Mouse (Mus musculus) liver, embryonic 11.5 days (tissue): ENCODE data around the gene Wdr38. TPM values are rescaled to one million over a fixed set of nuclear protein-coding genes. Genes with fewer than 3 reads are reported as not detected.

ENCODE experiments used
- ATAC-seq: fragments of 200-750 bp; cut with Nextera tagmentation; replicated peaks from 2 replicates; pipeline ENCODE4 v1.8.0; 2017; ENCODE audit warnings: moderate number of reproducible peaks, mild to moderate bottlenecking, moderate TSS enrichment, moderate library complexity; ENCODE audit not compliant: low FRiP score
- DNase-seq: peaks from one replicate; pipeline ENCODE4 v3.0.0-alpha.2; 2017; ENCODE audit warnings: low spot score
- H3K27ac ChIP-seq: fragments of 300-500 bp; sonication (generic); 2 replicates; pipeline ENCODE4 v1.5.1; 2014; ENCODE audit warnings: mild to moderate bottlenecking, low read depth, low read length, control low read depth
- H3K27me3 ChIP-seq: fragments of 300-500 bp; sonication (generic); replicated peaks from 2 replicates; pipeline ENCODE4 v1.6.1; 2014; ENCODE audit warnings: low read length, mixed read lengths; ENCODE audit not compliant: control insufficient read depth, insufficient read depth
- H3K36me3 ChIP-seq: fragments of 300-500 bp; sonication (generic); 2 replicates; pipeline ENCODE4 v1.6.1; 2014; ENCODE audit warnings: mild to moderate bottlenecking, low read length, moderate library complexity, mixed read lengths; ENCODE audit not compliant: control insufficient read depth, insufficient read depth
- H3K4me1 ChIP-seq: fragments of 300-500 bp; sonication (generic); replicated peaks from 2 replicates; pipeline ENCODE4 v1.6.1; 2014; ENCODE audit warnings: low read length, mixed read lengths; ENCODE audit not compliant: control insufficient read depth, insufficient read depth
- H3K4me2 ChIP-seq: fragments of 300-500 bp; sonication (generic); 2 replicates; pipeline ENCODE4 v1.6.1; 2014; ENCODE audit warnings: mild to moderate bottlenecking, control low read depth, moderate library complexity
- H3K4me3 ChIP-seq: fragments of 300-500 bp; sonication (generic); 2 replicates; pipeline ENCODE4 v1.5.1; 2014; ENCODE audit warnings: low read depth, low read length, control low read depth
- H3K9ac ChIP-seq: fragments of 300-500 bp; sonication (generic); 2 replicates; pipeline ENCODE4 v1.6.1; 2014; ENCODE audit warnings: low read depth, low read length, control low read depth
- H3K9me3 ChIP-seq: fragments of 300-500 bp; sonication (generic); 2 replicates; pipeline ENCODE4 v1.6.1; 2016; ENCODE audit warnings: low read length, inconsistent platforms, mixed read lengths; ENCODE audit not compliant: control insufficient read depth
- WGBS: fragments of 180-500 bp; shearing (Covaris S2); extraction: QIAGEN DNeasy Blood & Tissue Kit; methylation state at CpG from one replicate; pipeline ENCODE4 v1.1.7; 2014; 5-methylcytosine and 5-hydroxymethylcytosine counted together
- polyA plus RNA-seq: library from polyadenylated mRNA; unstranded; fragments of >200 nt; fragmentation: Nextera tagmentation; extraction: Ambion mirVana; gene quantifications from 2 replicates; pipeline ENCODE4 v1.2.1, GENCODE M21; 2014

The Wdr38 gene
- polyA plus RNA-seq, 1 experiment from 2014 or later, result 1.4 TPM

GRCm38 (mm10) chr2:38987371-38987770 is 9.9 kb upstream of the Wdr38 start:
- Histone ChIP-seq H3K4me3 (no peak overlapping the region), H3K9ac (no peak overlapping the region), H3K27me3 (no peaks in the 10 kb centered on the region), H3K9me3 (peaks cover 9% of the 10 kb centered on the region), H3K36me3 (no peaks in the 10 kb centered on the region), H3K27ac (no peak overlapping the region), H3K4me1 (no peaks in the 10 kb centered on the region; the same call in 1 of the 2 replicates), H3K4me2 (no peak overlapping the region)
- ATAC-seq (no peak), DNase-seq (no peak)
- 76% methylated on average over 1 of the region's 1 CpGs for WGBS

- Histone ChIP-seq H3K27me3 (no peaks in the 10 kb centered on the region), H3K4me3 (no peak overlapping the region), H3K9ac (no peak overlapping the region), H3K4me2 (no peak overlapping the region), H3K9me3 (peaks cover 9% of the 10 kb centered on the region), H3K4me1 (no peaks in the 10 kb centered on the region; the same call in 1 of the 2 replicates), H3K27ac (no peak overlapping the region), H3K36me3 (no peaks in the 10 kb centered on the region)
- WGBS, result 81% methylated on average over 6 of the region's 6 CpGs
- DNase-seq (no peak), ATAC-seq (no peak)
Measured at GRCm38 (mm10) chr2:38987803-38988510, 9.3 kb upstream of the Wdr38 start.

DNA sequence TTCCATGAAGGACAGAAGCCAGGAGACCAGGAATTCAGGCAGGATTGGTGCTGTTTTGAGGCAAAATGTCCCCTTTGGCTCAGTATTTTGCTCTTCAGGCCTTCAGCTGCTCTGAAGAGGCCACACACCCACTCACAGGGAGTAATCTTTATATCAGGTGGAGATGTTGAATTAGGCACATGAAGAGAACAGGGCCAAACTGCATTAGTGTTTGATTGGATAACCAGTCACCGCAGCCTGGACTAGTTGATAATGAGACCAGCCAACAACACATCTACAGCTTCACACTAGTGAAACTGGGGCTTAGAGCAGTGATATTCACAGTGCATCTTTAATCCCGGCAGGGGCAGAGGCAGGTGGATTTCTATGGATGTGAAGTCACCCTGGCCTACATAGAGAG is 8.3 kb upstream of the Wdr38 start:
- H3K36me3 ChIP-seq, result no peaks in the 10 kb centered on the region
- no peaks in the 10 kb centered on the region; the same call in 1 of the 2 replicates for H3K4me1 ChIP-seq
- DNase-seq, result no peak
- H3K27ac ChIP-seq, result no peak overlapping the region
- no peak overlapping the region for H3K9ac ChIP-seq
- peak; percentile 86 for ATAC-seq
- H3K4me3 ChIP-seq, result no peak overlapping the region
- H3K27me3 ChIP-seq, result no peaks in the 10 kb centered on the region
- no peak overlapping the region for H3K4me2 ChIP-seq
- WGBS, result 70% methylated on average over 2 of the region's 2 CpGs
- peaks cover 4% of the 10 kb centered on the region for H3K9me3 ChIP-seq

GRCm38 (mm10) chr2:38992004-38992403 is 5.3 kb upstream of the Wdr38 start:
- 43% methylated on average over 4 of the region's 4 CpGs for WGBS
- Histone ChIP-seq H3K4me1 (no peaks in the 10 kb centered on the region; the same call in 1 of the 2 replicates), H3K36me3 (no peaks in the 10 kb centered on the region)

DNA sequence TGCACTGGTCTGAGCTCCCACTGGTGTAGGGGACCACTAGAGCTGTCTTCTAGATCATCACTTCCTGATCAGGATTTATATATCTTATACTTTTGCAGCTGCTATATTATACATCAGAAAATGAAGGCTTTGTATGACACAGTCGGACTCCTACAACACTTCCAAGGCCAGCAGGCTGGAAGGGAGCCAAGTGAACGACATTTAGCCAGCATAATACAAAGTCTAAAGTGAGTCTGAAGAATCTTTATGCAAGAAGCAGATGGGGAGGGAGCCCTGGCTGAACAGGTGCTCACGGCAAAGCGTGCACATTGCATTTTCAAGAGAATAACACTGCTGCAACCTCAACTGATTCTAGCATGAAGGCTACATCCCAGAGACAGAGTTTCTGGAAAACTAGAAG is 4.8 kb upstream of the Wdr38 start:
- no peak for DNase-seq
- no peak overlapping the region for H3K4me3 ChIP-seq
- no peak overlapping the region for H3K27ac ChIP-seq
- H3K27me3 ChIP-seq, result no peaks in the 10 kb centered on the region
- no peaks in the 10 kb centered on the region for H3K36me3 ChIP-seq
- no peak overlapping the region for H3K9ac ChIP-seq
- H3K4me1 ChIP-seq, result peaks cover 3% of the 10 kb centered on the region
- H3K4me2 ChIP-seq, result no peak overlapping the region
- H3K9me3 ChIP-seq, result no peaks in the 10 kb centered on the region
- ATAC-seq, result no peak
- 71% methylated on average over 4 of the region's 4 CpGs for WGBS

More at GRCm38 (mm10) chr2:38992004-38992403, 5.3 kb upstream of the Wdr38 start:
- ATAC-seq (no peak), DNase-seq (no peak)
- Histone ChIP-seq H3K9me3 (no peaks in the 10 kb centered on the region), H3K27ac (no peak overlapping the region), H3K9ac (no peak overlapping the region), H3K4me3 (no peak overlapping the region), H3K27me3 (no peaks in the 10 kb centered on the region), H3K4me2 (no peak overlapping the region)

DNA sequence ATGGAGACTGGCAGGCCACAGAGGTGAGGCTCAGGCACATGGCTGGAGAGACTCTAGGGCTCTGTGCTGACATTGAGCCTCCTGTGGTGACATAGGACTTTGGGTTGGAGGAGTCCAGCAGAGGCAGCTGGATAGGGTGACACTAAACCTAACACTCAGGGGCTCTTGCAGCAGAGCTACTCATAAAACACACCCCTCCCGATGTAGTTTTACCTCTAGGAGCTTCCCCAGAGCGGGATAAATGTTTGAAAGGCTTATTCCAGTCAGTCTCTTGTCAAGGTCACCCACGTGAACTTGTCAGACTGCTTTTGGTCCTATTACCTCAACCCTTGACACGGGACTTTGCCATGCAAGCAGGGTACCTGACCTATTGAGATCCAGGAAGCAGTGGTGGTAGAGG is 2.1 kb downstream of the Wdr38 start:
- ATAC-seq (no peak), DNase-seq (no peak)
- Histone ChIP-seq H3K4me3 (no peak overlapping the region), H3K27me3 (no peaks in the 10 kb centered on the region), H3K4me2 (no peak overlapping the region), H3K9ac (no peak overlapping the region), H3K4me1 (peaks cover 33% of the 10 kb centered on the region), H3K9me3 (no peaks in the 10 kb centered on the region), H3K27ac (peak overlapping the region; percentile 57), H3K36me3 (peaks cover 41% of the 10 kb centered on the region)
- 49% methylated on average over 4 of the region's 4 CpGs for WGBS

DNA sequence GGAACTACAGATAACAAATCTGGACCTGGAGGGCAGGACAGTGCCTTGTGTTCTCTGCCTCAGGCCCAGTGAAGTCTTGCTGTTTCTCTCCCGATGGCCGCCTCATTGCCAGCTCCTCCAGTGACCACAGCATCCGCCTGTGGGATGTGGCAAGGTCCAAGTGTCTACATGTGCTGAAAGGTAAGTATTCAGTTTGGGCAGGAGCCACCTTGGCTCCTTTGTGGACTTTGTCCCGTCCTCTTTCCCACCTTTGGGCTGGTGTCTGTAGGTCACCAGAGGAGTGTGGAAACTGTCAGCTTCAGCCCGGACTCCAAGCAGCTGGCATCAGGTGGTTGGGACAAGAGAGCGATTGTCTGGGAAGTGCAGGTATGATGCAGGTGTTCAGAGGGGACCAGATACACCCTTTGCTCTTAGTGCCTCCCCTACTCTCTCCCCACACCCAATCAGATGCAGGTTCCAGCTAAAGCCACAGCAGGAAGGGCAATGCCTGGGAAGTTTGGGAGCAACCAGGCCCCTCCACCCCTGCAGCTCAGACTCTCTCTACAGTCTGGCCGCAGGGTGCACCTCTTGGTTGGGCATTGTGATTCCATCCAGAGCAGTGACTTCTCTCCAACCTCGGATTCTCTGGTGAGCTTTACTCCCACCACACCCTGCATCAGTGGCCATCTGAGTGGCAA is 2.8 kb downstream of the Wdr38 start:
- ATAC-seq, result no peak
- Histone ChIP-seq H3K9me3 (no peaks in the 10 kb centered on the region), H3K4me2 (no peak overlapping the region), H3K4me3 (no peak overlapping the region), H3K27me3 (no peaks in the 10 kb centered on the region), H3K36me3 (peaks cover 41% of the 10 kb centered on the region), H3K4me1 (peaks cover 33% of the 10 kb centered on the region), H3K9ac (no peak overlapping the region), H3K27ac (peak overlapping the region; percentile 57)
- 68% methylated on average over 8 of the region's 8 CpGs for WGBS
- no peak for DNase-seq

DNA sequence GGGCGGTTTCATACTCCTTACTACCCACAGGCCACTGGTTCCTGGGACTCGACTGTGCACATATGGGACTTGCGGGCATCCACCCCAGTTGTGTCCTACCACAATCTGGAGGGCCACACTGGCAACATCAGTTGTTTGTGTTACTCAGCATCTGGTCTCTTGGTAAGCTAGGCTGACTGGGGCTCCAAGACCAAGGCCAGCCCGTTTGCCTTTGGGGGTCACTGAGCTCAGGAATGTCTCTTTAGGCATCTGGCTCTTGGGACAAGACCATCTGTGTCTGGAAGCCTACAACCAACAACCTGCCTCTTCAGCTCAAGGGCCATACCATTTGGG is 3.3 kb downstream of the Wdr38 start:
- no peak for DNase-seq

GRCm38 (mm10) chr2:39001866-39002265 is 4.6 kb downstream of the Wdr38 start:
- WGBS, result 74% methylated on average over 3 of the region's 3 CpGs
- H3K27ac ChIP-seq, result peak overlapping the region; percentile 73

More for the DNA sequence above, 3.3 kb downstream of the Wdr38 start:
- no peak overlapping the region for H3K4me2 ChIP-seq
- no peak overlapping the region for H3K9ac ChIP-seq
- no peak for ATAC-seq
- peak overlapping the region; percentile 11 for H3K27ac ChIP-seq
- no peak overlapping the region for H3K4me3 ChIP-seq
- no peaks in the 10 kb centered on the region for H3K27me3 ChIP-seq
- 83% methylated on average over 4 of the region's 4 CpGs for WGBS
- H3K36me3 ChIP-seq, result peaks cover 41% of the 10 kb centered on the region
- H3K4me1 ChIP-seq, result peaks cover 33% of the 10 kb centered on the region
- no peaks in the 10 kb centered on the region for H3K9me3 ChIP-seq

More at GRCm38 (mm10) chr2:39001866-39002265, 4.6 kb downstream of the Wdr38 start:
- no peaks in the 10 kb centered on the region for H3K9me3 ChIP-seq
- no peaks in the 10 kb centered on the region for H3K27me3 ChIP-seq
- peaks cover 41% of the 10 kb centered on the region for H3K36me3 ChIP-seq
- peak overlapping the region; percentile 79 for H3K4me3 ChIP-seq
- H3K9ac ChIP-seq, result peak overlapping the region; percentile 46; the same call in 1 of the 2 replicates
- no peak for ATAC-seq
- no peak for DNase-seq
- peak overlapping the region; percentile 67 for H3K4me2 ChIP-seq
- H3K4me1 ChIP-seq, result peaks cover 43% of the 10 kb centered on the region
